Mouse (Mus musculus) liver, embryonic 16.5 days (tissue): Measurements from ENCODE around the gene Dpy19l1. TPM values are rescaled to one million over a fixed set of nuclear protein-coding genes. Genes with fewer than 3 reads are reported as not detected.
A peak's percentile ranks its signal among the peaks of the same experiment; 100 is the strongest.

Experiments
- ATAC-seq: fragments of 200-750 bp; cut with Nextera tagmentation; 2 replicates; pipeline ENCODE4 v1.8.0; 2017; ENCODE audit warnings: low read depth, mild to moderate bottlenecking, moderate number of reproducible peaks, moderate library complexity
- H3K27ac ChIP-seq: fragments of 300-500 bp; sonication (generic); 2 replicates; pipeline ENCODE4 v1.5.1; 2014; ENCODE audit warnings: mild to moderate bottlenecking, low read length
- H3K27me3 ChIP-seq: fragments of 300-500 bp; sonication (generic); 2 replicates; pipeline ENCODE4 v1.6.1; 2014; ENCODE audit warnings: low read depth, low read length, mixed read lengths; ENCODE audit not compliant: control insufficient read depth, insufficient read depth
- H3K36me3 ChIP-seq: fragments of 300-500 bp; sonication (generic); 2 replicates; pipeline ENCODE4 v1.6.1; 2014; ENCODE audit warnings: mild to moderate bottlenecking; ENCODE audit not compliant: control insufficient read depth, insufficient read depth
- H3K4me1 ChIP-seq: fragments of 300-500 bp; sonication (generic); 2 replicates; pipeline ENCODE4 v1.6.1; 2014; ENCODE audit warnings: low read depth, low read length, mixed read lengths; ENCODE audit not compliant: control insufficient read depth
- H3K4me2 ChIP-seq: fragments of 300-500 bp; sonication (generic); 2 replicates; pipeline ENCODE4 v1.6.1; 2014; ENCODE audit warnings: low read depth, low read length, mixed read lengths
- H3K4me3 ChIP-seq: fragments of 300-500 bp; sonication (generic); 2 replicates; pipeline ENCODE4 v1.5.1; 2014; ENCODE audit warnings: low read depth, mild to moderate bottlenecking, low read length
- H3K9ac ChIP-seq: fragments of 300-500 bp; sonication (generic); 2 replicates; pipeline ENCODE4 v1.6.1; 2014; ENCODE audit warnings: low read depth, low read length
- H3K9me3 ChIP-seq: fragments of 300-500 bp; sonication (generic); replicated peaks from 2 replicates; pipeline ENCODE4 v1.6.1; 2016; ENCODE audit warnings: low read length; ENCODE audit not compliant: control insufficient read depth
- WGBS: fragments of 180-500 bp; shearing (Covaris S2); extraction: QIAGEN DNeasy Blood & Tissue Kit; methylation state at CpG from one replicate; pipeline ENCODE4 v1.1.7; 2014; ENCODE audit not compliant: insufficient replicate concordance; 5-methylcytosine and 5-hydroxymethylcytosine counted together
- polyA plus RNA-seq: library from polyadenylated mRNA; unstranded; fragments of >200 nt; fragmentation: Nextera tagmentation; extraction: Ambion mirVana; gene quantifications from 2 replicates; pipeline ENCODE4 v1.2.1, GENCODE M21; 2015

Dpy19l1 gene
- polyA plus RNA-seq, 1 experiment from 2014 or later, result 7.3 TPM

GRCm38 (mm10) chr9:24482375-24482774, 20.6 kb downstream of the Dpy19l1 start:
- WGBS, result 27% methylated on average over 5 of the region's 5 CpGs
- Histone ChIP-seq H3K27me3 (no peaks in the 10 kb centered on the region), H3K9me3 (no peaks in the 10 kb centered on the region), H3K27ac (0 out of 2 replicates have a peak overlapping the region, but pooled peaks have one; percentile 14), H3K4me1 (peaks cover 23% of the 10 kb centered on the region), H3K9ac (no peak overlapping the region), H3K4me2 (no peak overlapping the region), H3K4me3 (no peak overlapping the region), H3K36me3 (0 out of 2 replicates have a peak, but pooled peaks cover 3% of the 10 kb centered on the region)
- ATAC-seq, result peak; percentile 23; the same call in 1 of the 2 replicates

- Histone ChIP-seq H3K27ac (no peak overlapping the region), H3K4me1 (no peaks in the 10 kb centered on the region; the same call in none of the 2 replicates), H3K27me3 (no peaks in the 10 kb centered on the region), H3K4me3 (no peak overlapping the region), H3K9ac (no peak overlapping the region), H3K36me3 (0 out of 2 replicates have a peak, but pooled peaks cover 3% of the 10 kb centered on the region), H3K9me3 (no peaks in the 10 kb centered on the region), H3K4me2 (no peak overlapping the region)
- WGBS, result 88% methylated on average over 2 of the region's 2 CpGs
- no peak for ATAC-seq
These were observed 25.7 kb downstream of the Dpy19l1 start for GRCm38 (mm10) chr9:24477251-24477650.

GRCm38 (mm10) chr9:24473824-24474223, 29.1 kb downstream of the Dpy19l1 start:
- Histone ChIP-seq H3K4me3 (no peak overlapping the region), H3K9ac (no peak overlapping the region), H3K36me3 (no peaks in the 10 kb centered on the region; the same call in 1 of the 2 replicates), H3K27ac (no peak overlapping the region), H3K4me1 (no peaks in the 10 kb centered on the region; the same call in none of the 2 replicates), H3K4me2 (no peak overlapping the region), H3K27me3 (no peaks in the 10 kb centered on the region), H3K9me3 (no peaks in the 10 kb centered on the region)
- WGBS, result 51% methylated on average over 7 of the region's 7 CpGs
- ATAC-seq, result peak; percentile 30; the same call in 1 of the 2 replicates

- Histone ChIP-seq H3K9me3 (no peaks in the 10 kb centered on the region), H3K4me3 (no peak overlapping the region), H3K9ac (no peak overlapping the region), H3K4me2 (no peak overlapping the region), H3K27ac (no peak overlapping the region), H3K4me1 (no peaks in the 10 kb centered on the region; the same call in 1 of the 2 replicates), H3K27me3 (no peaks in the 10 kb centered on the region), H3K36me3 (no peaks in the 10 kb centered on the region; the same call in none of the 2 replicates)
- WGBS, result 39% methylated on average over 3 of the region's 3 CpGs
- 0 out of 2 replicates have a peak, but pooled peaks have one; percentile 21 for ATAC-seq
These were observed 30.4 kb downstream of the Dpy19l1 start for GRCm38 (mm10) chr9:24472514-24472913.

- ATAC-seq, result no peak
- no peaks in the 10 kb centered on the region; the same call in none of the 2 replicates for H3K36me3 ChIP-seq
- no peak overlapping the region for H3K9ac ChIP-seq
- H3K4me2 ChIP-seq, result no peak overlapping the region
- no peak overlapping the region for H3K27ac ChIP-seq
- no peaks in the 10 kb centered on the region; the same call in 1 of the 2 replicates for H3K4me1 ChIP-seq
- 82% methylated on average over 5 of the region's 5 CpGs for WGBS
- H3K4me3 ChIP-seq, result no peak overlapping the region
- no peaks in the 10 kb centered on the region for H3K9me3 ChIP-seq
- no peaks in the 10 kb centered on the region for H3K27me3 ChIP-seq
These were observed 32.8 kb downstream of the Dpy19l1 start for GRCm38 (mm10) chr9:24470166-24470565.

- Histone ChIP-seq H3K4me1 (no peaks in the 10 kb centered on the region), H3K36me3 (no peaks in the 10 kb centered on the region; the same call in none of the 2 replicates), H3K9ac (no peak overlapping the region), H3K4me3 (no peak overlapping the region), H3K9me3 (no peaks in the 10 kb centered on the region), H3K4me2 (no peak overlapping the region), H3K27ac (no peak overlapping the region), H3K27me3 (no peaks in the 10 kb centered on the region)
- ATAC-seq, result no peak
- 75% methylated on average over 5 of the region's 5 CpGs for WGBS
These were observed 35.8 kb downstream of the Dpy19l1 start for GRCm38 (mm10) chr9:24467186-24467585.

GRCm38 (mm10) chr9:24466649-24467048, 36.3 kb downstream of the Dpy19l1 start:
- ATAC-seq, result no peak
- H3K9ac ChIP-seq, result no peak overlapping the region
- H3K36me3 ChIP-seq, result no peaks in the 10 kb centered on the region; the same call in none of the 2 replicates
- H3K27me3 ChIP-seq, result no peaks in the 10 kb centered on the region
- no peaks in the 10 kb centered on the region for H3K9me3 ChIP-seq
- no peak overlapping the region for H3K4me2 ChIP-seq
- no peak overlapping the region for H3K27ac ChIP-seq
- 91% methylated on average over 1 of the region's 1 CpGs for WGBS
- H3K4me3 ChIP-seq, result no peak overlapping the region
- H3K4me1 ChIP-seq, result no peaks in the 10 kb centered on the region

GRCm38 (mm10) chr9:24461379-24461961, 41.5 kb downstream of the Dpy19l1 start:
- WGBS, result 84% methylated on average over 9 of the region's 9 CpGs
- H3K4me3 ChIP-seq, result no peak overlapping the region
- no peak overlapping the region for H3K9ac ChIP-seq
- H3K27me3 ChIP-seq, result no peaks in the 10 kb centered on the region
- ATAC-seq, result no peak
- no peaks in the 10 kb centered on the region for H3K4me1 ChIP-seq
- no peak overlapping the region for H3K27ac ChIP-seq
- no peaks in the 10 kb centered on the region; the same call in 1 of the 2 replicates for H3K36me3 ChIP-seq
- no peak overlapping the region for H3K4me2 ChIP-seq
- H3K9me3 ChIP-seq, result no peaks in the 10 kb centered on the region

GRCm38 (mm10) chr9:24453833-24454232, 49.1 kb downstream of the Dpy19l1 start:
- peak; percentile 81 for ATAC-seq
- no peaks in the 10 kb centered on the region for H3K4me1 ChIP-seq
- H3K27me3 ChIP-seq, result no peaks in the 10 kb centered on the region
- H3K36me3 ChIP-seq, result peaks cover 5% of the 10 kb centered on the region; the same call in 1 of the 2 replicates
- no peaks in the 10 kb centered on the region for H3K9me3 ChIP-seq
- no peak overlapping the region for H3K4me3 ChIP-seq
- H3K27ac ChIP-seq, result no peak overlapping the region
- WGBS, result 80% methylated on average over 12 of the region's 12 CpGs
- no peak overlapping the region for H3K4me2 ChIP-seq
- H3K9ac ChIP-seq, result no peak overlapping the region
